Mouse (Mus musculus) layer of hippocampus, postnatal 14 days (tissue): ENCODE measurements around the gene Chn2. TPM values are rescaled to one million over a fixed set of nuclear protein-coding genes. Genes with fewer than 3 reads are reported as not detected.

Source experiments
- DNase-seq, 2 experiments: peaks; one replicate each; pipeline ENCODE4 v3.0.0; 2021 to 2022; ENCODE audit warnings: low spot score in 2 of 2, mixed read lengths in 1 of 2
- long read RNA-seq, 2 experiments: library from polyadenylated mRNA; stranded (forward); transcript quantifications; one replicate each; pipeline ENCODE4 v2.0.0; 2021
- total RNA-seq, 2 experiments: library from RNA; stranded (reverse); gene quantifications; 2 replicates each; pipeline ENCODE4 v1.2.3; 2021

The Chn2 gene
- total RNA-seq: 10 to 100 TPM; 28.5 to 33.4 TPM
- long read RNA-seq, experiment 1, transcript Chn2-201 (13 exons, 2,418 nt): minor isoform, 9 of 26 reads
- long read RNA-seq, experiment 1, transcript Chn2-202 (7 exons, 2,983 nt): major isoform, 12 of 26 reads
- long read RNA-seq, experiment 1, partial matches to known transcripts: 0 of 26 reads
- long read RNA-seq, experiment 1, other reads (novel, unspliced or antisense): 5 of 26 reads
- long read RNA-seq, experiment 2, transcript Chn2-202 (7 exons, 2,983 nt): major isoform, 17 of 40 reads
- long read RNA-seq, experiment 2, transcript Chn2-201 (13 exons, 2,418 nt): minor isoform, 15 of 40 reads
- long read RNA-seq, experiment 2, partial matches to known transcripts: 1 of 40 reads
- long read RNA-seq, experiment 2, other reads (novel, unspliced or antisense): 7 of 40 reads

DNA sequence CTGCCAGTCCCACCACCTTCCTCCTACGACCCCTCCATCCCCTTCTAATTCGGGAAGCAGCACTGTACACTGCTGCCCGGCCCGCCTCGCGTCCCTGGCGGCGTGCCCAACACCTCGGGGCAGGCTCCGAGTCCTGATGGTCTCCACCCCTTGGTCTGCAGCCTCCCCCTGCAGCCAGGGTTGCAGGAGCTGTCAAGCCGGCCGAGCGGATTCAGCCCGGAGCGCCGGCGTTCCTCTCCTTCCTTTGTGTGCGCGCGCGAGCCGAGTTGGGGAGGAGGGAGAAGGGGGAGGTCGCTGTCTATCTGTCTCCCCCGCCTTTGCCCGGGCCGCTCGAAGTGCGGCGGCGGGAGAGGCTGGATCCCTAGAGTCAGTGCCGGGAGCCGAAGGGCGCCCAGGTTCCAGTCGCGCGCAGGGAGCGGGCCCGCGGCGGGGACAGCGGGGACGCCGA, at the start of gene Chn2:
Chn2 (plus strand) TSS at position 198 of the 448 bp plus-strand sequence.
- peak; percentile 49 to 50 for DNase-seq

DNA sequence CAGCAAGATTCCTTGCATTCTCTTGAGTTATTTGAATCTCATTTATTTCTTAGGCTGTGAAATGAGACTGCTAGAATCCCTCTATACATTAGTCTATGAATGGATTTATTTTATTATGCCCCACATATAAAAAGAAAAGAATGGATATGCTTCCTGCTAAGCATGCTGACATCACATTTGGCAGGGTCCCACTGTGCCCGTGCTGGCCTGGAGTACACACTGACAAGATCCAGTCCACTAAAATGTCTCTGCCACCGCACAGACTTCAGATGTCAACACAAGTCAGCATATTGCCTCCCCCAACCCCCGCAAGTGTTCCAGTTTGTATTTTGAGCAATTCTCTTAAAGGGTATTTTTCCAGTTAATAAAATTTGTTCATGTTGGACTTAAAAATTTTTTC, 47.0 kb upstream of the Chn2 start:
- no peak for DNase-seq

DNA sequence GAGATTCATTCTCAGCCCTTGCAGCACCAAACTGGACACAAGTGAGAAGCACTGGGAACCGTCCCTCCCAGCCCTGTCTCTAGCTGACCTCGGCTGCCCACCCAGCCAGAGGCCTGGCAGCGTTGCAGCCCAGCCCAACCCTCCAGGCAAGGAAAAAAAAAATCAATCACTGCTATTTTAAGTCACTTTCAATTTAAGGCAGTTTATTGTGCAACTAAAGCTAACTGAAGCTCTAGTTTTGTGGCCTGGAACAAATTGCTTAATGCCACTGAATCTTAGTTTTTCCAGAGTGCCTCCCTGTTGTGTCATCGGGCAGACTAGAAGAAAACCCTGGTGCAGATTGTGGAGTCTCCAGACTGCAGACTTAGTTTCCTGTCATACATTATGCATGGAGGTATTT, 43.8 kb upstream of the Chn2 start:
- no peak for DNase-seq

DNA sequence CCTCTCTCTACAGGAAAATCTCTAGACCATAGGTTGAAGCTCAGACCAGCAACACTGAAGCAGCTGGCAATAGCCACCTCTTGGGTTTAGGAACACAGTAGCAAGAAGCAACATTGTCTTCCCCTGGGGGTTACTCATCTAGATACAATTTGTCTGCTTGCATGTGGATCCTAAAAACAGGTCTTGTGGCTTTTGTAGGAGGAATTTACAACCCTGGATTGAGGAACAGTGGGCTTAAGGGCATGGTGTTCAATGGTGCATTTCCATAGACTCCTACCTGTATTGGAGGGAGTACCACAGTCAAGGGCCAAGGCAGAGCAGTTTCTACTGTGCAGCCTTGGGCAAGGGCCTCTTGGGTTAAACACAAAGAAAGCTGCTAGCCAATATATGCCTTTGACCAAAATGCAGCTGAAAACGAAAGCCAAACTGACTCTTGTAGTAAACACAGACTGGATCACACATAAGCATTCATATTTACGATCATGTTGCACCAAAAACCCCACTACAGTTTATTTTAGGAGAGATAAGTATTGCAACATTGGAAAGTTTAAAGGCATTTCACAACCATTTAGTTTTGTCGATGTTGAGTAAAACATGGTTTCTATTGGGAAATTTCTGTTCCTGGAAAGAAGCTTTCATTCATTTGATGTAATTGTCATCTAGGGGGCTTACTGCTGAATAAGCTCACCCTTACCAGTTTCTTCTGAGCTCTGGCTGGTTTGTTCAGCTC, 43.0 kb upstream of the Chn2 start:
- DNase-seq: no peak

DNA sequence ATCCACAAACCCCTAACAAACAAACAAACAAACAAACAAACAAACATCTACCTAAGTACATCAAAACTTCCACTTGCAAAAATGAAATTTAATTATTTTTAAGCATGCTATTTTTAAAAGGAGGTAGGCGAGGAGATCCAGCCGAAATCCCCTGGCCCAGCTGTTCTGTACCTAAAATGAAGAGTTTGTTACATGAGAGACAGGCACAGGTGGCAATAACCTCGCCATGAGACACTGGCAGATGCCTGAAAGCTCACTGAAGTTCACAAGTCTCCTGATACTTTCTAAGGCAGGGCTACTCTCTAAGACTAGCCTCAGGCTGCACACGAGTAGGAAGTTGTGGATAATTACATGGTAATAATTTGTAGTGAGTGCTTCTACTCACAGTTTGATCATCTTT, 34.1 kb upstream of the Chn2 start:
- no peak for DNase-seq

- peak; percentile 8 to 21 for DNase-seq
Measured at GRCm38 (mm10) chr6:54008448-54009120, 30.8 kb upstream of the Chn2 start.

GRCm38 (mm10) chr6:54009293-54009692, 30.1 kb upstream of the Chn2 start:
- no peak for DNase-seq

GRCm38 (mm10) chr6:54010362-54010761, 29.0 kb upstream of the Chn2 start:
- no peak for DNase-seq

DNA sequence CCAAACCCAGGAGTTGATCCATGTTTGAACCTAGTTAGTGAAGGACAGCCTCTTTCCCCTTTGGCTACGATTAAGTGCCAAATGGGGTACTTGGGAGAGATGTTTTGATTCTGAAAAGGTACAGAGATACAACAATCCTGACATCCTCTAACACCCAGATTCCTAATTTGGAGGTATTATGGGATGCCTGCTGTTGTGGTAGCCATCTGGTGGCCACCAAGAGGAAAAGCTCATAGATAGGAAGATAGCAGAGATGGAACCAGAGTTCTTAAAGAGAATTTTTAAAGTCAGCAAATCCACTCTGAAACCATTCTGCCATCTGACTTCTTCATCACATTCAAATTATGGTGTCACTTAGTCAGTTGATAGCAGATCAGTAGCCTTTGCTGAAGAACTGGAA, 27.2 kb upstream of the Chn2 start:
- no peak for DNase-seq

DNA sequence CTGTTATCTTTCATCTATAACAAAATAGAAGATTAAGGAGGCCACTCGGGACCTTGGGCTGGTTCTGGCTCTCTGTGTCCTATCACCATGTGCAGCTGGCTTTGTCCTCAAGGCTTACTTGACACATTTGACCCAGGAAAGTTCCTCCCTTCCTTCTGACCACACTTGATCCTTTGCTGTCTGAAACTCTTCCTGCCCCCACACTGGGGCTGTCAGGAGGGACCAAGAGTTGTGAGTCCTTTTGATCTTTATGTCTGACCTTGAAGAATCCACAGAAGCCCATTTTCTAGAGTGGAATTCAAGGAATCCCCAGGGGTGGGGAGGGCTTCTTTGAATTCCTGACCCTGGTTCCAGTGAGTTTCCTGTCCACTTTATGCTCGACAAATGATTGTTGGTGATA, 21.3 kb upstream of the Chn2 start:
- DNase-seq: no peak

DNA sequence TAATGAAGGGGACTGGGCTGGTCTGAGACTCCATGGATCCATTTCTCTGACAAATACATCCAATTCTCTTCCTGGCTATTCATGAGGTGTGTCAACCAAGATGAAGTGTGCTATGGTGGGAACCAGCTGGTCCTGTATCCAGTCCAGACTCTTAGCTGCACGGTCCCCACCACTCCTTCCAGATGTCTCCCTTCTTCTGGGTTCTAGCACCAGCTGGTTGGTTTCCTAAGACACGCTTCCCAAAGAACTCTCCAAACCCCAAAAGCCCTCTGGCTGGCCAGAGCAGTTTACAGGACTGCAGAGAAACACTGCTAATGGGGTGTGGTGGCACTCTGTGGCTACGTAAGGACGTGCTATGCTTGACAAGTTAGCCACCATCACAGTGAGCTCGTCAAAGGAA, 20.5 kb upstream of the Chn2 start:
- no peak for DNase-seq

DNA sequence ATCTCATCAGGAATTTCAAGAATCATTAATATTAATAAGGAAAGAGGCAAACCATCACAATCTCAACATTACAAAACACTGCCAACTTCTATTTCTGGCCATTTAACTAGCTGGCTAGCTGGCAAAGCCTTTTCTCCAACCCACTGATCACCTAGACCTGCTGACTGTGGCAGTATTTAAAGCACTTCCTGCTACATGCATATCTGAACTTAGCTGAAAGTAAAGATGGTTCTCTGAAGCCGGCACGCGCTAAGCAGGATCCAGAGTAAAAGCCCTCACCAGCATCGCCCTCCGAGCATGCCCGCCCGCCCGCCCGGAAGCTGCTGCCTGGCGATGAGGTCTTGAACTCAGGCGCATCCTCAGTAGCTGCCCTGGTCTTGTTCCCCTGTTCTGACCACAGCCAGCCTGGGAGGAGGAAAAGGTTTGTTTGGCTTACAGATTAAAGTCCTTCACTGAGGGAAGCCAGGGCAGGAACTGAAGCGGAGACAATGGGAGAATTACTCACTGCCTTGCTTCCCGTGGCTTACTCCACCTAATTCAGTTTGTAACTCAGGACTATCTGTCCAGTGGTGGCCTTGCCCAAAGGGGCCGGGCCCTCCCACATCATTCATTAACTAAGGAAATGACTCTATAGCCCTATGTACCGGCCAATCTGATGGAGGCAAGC, 18.1 kb upstream of the Chn2 start:
- DNase-seq: no peak

DNA sequence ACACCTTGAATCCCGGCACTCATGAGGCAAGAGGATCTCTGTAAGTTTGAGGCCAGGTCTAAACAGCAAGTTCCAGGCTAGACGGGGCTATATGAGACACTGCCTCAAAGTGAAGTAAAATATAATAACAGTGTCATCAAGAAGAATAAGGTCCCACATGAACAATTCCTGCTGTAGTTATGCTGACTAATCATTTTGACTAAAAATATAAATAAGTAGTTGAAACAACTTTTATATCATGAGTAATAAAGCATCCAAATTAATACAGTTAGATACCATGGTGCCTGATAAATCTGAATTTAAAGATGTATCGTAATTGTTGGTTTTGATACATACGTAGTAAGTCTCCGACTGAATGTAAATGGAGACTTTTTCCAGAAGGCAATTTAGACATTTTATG, 15.5 kb upstream of the Chn2 start:
- no peak for DNase-seq

GRCm38 (mm10) chr6:54028706-54029105, 10.6 kb upstream of the Chn2 start:
- no peak for DNase-seq

GRCm38 (mm10) chr6:54030351-54030750, 9.0 kb upstream of the Chn2 start:
- no peak for DNase-seq

DNA sequence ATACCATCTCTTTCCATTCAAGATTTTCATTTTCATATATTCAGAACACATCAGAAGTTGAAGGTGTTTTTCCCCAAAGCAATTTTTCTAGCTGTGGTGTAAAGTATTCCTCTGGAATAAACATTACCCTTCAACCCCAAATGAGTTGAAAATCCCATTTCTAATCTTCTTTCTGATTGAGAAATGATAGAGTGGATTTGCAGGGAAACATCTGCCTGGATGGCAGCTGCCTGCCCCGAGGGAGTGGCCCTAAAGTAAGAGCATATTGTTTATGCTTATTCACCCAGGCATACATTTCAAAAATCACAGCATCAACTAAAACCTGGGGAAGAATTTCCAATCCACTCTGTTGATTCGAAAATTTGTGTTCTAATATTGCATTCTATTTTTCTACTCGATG, 8.6 kb upstream of the Chn2 start:
- DNase-seq: no peak

DNA sequence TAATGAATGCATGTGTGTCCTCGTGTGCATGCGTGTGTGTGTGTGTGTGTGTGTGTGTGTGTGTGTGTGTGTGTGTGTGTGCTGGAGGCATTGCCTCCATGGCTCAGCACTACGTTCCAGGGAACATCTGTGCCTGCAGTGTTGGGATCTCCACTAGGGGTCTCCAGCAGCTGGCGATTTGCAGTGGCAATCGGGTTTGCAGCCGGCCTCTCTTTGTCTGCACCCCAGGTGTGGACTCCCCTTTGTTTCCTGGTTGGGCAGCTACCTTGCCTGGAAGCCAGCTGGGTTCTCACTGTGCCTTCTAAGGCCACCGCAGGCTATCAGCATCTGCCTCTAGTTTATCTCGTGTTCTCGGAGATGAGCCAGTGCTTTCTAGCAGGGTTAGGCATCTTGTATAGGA, 4.9 kb upstream of the Chn2 start:
- peak; percentile 61 to 64 for DNase-seq

- no peak for DNase-seq
Measured at GRCm38 (mm10) chr6:54035548-54035947, 3.8 kb upstream of the Chn2 start.

- DNase-seq: no peak
Measured at GRCm38 (mm10) chr6:54038866-54039265, 488 bp upstream of the Chn2 start.

DNA sequence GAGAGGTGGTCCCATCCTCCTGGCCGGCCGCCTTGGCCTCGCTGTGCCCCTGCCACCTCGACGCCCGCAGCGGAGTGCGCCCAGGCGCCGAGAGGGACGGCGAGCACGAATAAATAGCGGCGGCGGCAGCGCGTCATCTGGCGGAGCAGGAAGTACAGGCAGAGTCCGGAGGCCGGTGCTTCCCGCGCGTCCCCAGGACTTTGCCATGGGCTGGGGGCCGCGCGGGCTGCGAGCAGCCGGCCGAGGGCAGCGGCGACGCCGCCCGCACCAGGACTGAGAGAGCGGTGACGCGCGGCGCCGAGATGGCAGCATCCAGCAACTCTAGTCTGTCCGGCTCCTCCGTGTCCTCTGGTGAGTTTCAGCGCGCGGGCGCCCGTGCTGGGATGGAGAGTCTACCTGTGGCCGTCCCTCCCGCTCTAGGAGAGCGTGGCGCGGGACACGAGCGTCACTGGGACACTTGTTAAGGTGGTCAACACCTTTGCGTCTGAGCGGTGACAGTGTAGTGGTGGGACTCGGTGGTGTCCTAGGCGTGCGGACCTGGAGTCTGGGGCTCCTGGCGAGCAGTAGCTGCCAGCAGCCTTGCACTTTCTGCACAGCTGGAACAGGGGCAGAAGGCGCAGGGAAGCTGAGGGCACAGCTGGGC, 572 bp downstream of the Chn2 start:
- peak; percentile 43 to 50 for DNase-seq

DNA sequence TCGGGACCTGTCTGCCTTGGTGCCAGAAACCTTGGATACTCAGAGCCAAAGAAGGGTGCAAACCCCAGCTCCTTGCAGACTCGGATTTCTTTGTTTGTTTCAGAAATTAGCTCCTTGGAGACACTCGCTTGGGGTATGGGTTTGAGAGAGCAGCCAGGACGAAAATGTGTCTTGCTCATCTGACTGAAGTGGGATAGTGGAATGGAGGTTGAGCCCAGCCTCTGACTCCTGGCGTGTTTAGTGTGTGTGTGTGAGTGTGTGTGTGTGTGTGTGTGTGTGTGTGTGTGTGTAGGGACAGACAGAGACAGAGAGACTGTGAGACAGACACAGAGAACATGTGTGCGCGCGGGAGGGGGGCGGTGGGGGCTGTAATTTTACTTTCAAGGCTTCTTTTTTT, 1.1 kb downstream of the Chn2 start:
- no peak for DNase-seq
